Mouse (Mus musculus) heart, postnatal 0 days (tissue): ENCODE measurements around the gene D10Jhu81e. TPM values are rescaled to one million over a fixed set of nuclear protein-coding genes. Genes with fewer than 3 reads are reported as not detected.
"Not testable (repeated sequence)": the region's sequence is repeated elsewhere in the genome, so short reads cannot be mapped to it uniquely, and the experiment has no call there.

ENCODE experiments used
- ATAC-seq: fragments of 200-750 bp; cut with Nextera tagmentation; 2 replicates; pipeline ENCODE4 v1.8.0; 2017; ENCODE audit warnings: low read depth, moderate number of reproducible peaks, moderate library complexity; ENCODE audit not compliant: insufficient read depth
- DNase-seq: peaks from one replicate; pipeline ENCODE4 v3.0.0-alpha.2; 2016; ENCODE audit warnings: low spot score
- H3K27ac ChIP-seq: fragments of 300-500 bp; sonication (generic); 2 replicates; pipeline ENCODE4 v1.5.1; 2014; ENCODE audit warnings: low read depth, mild to moderate bottlenecking
- H3K27me3 ChIP-seq: fragments of 300-500 bp; sonication (generic); 2 replicates; pipeline ENCODE4 v1.6.1; 2014; ENCODE audit warnings: low read length, mixed read lengths; ENCODE audit not compliant: control insufficient read depth, insufficient read depth
- H3K36me3 ChIP-seq: fragments of 300-500 bp; sonication (generic); replicated peaks from 2 replicates; pipeline ENCODE4 v1.6.1; 2014; ENCODE audit warnings: low read length, mixed read lengths; ENCODE audit not compliant: control insufficient read depth, insufficient read depth
- H3K4me1 ChIP-seq: fragments of 300-500 bp; sonication (generic); 2 replicates; pipeline ENCODE4 v1.6.1; 2014; ENCODE audit warnings: antibody characterized with exemption; ENCODE audit not compliant: control insufficient read depth, insufficient read depth
- H3K4me2 ChIP-seq: fragments of 300-500 bp; sonication (generic); 2 replicates; pipeline ENCODE4 v1.6.1; 2014; ENCODE audit warnings: low read depth, mild to moderate bottlenecking, low read length, moderate library complexity
- H3K4me3 ChIP-seq: fragments of 300-500 bp; sonication (generic); 2 replicates; pipeline ENCODE4 v1.5.1; 2014; ENCODE audit warnings: low read depth, low read length
- H3K9ac ChIP-seq: fragments of 300-500 bp; sonication (generic); replicated peaks from 2 replicates; pipeline ENCODE4 v1.6.1; 2014; ENCODE audit warnings: low read depth, low read length, mixed read lengths
- H3K9me3 ChIP-seq: fragments of 300-500 bp; sonication (generic); replicated peaks from 2 replicates; pipeline ENCODE4 v1.6.1; 2016; ENCODE audit warnings: low read length; ENCODE audit not compliant: control insufficient read depth
- CTCF ChIP-seq: IDR thresholded peaks from 2 replicates; pipeline ENCODE4 v1.5.1; 2016; ENCODE audit warnings: antibody characterized with exemption, control low read depth, low read depth
- EP300 ChIP-seq: IDR thresholded peaks from 2 replicates; pipeline ENCODE4 v1.6.1; 2016; ENCODE audit warnings: antibody characterized with exemption, low read depth
- WGBS: fragments of 180-500 bp; shearing (Covaris S2); extraction: QIAGEN DNeasy Blood & Tissue Kit; methylation state at CpG from one replicate; pipeline ENCODE4 v1.1.7; 2014; 5-methylcytosine and 5-hydroxymethylcytosine counted together
- polyA plus RNA-seq: library from polyadenylated mRNA; unstranded; fragments of >200 nt; fragmentation: Nextera tagmentation; extraction: Ambion mirVana; gene quantifications from 2 replicates; pipeline ENCODE4 v1.2.1, GENCODE M21; 2015
- total RNA-seq: library from RNA; depleted of rRNA; stranded (reverse); fragments of >200 nt; gene quantifications from 2 replicates; pipeline ENCODE4 v1.2.3, GENCODE M21; 2014; ENCODE audit warnings: low replicate concordance

Gene D10Jhu81e
- total and polyA plus RNA-seq, 2 experiments from 2014 or later = 87.9 to 442 TPM

DNA sequence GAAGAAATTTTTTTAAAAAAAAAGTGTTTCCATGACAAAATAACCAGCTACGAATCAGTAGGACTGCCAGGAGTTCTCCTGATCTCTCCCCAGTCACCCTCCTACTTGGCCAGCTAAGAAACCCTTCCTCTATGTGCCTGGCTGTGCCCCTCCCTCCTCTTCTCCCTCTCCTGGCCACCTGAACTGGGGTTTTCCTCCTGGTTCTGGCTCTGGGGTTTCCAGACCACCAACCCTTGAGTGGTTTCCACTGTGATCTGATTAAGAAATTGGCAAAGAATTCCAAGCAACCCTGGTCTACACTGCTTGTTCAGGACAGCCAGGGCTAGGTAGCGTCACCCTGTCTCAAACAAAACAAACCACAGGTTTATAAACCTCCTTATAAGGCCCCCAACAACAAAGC, 40.9 kb downstream of the D10Jhu81e start:
- Histone ChIP-seq H3K36me3 (no peaks in the 10 kb centered on the region), H3K4me2 (no peak overlapping the region), H3K9me3 (no peaks in the 10 kb centered on the region), H3K27ac (no peak overlapping the region), H3K4me1 (no peaks in the 10 kb centered on the region), H3K4me3 (no peak overlapping the region), H3K27me3 (0 out of 2 replicates have a peak, but pooled peaks cover 5% of the 10 kb centered on the region), H3K9ac (no peak overlapping the region)
- no peak for DNase-seq
- WGBS = 73% methylated on average over 2 of the region's 2 CpGs
- TF ChIP-seq EP300 = no peak
- no peak for TF ChIP-seq CTCF
- no peak for ATAC-seq

DNA sequence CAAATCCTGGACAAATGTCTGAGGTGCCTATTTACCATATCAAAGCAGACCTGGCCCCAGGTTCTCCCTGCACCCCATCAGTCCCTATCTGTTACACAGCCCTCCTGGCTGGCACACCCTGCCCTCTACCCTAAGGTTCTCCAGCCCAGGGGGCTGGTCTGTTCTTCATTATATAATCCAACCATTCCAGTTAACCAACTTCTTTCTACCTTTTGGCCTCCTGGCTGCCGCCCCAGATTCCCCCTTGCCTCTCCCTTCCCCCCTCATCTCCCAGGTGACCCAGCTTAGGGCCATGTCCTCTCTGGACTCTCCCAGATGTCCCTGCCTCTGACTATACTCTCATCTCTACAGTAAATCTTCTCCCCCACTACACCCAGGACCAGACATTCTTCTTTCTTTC, 41.7 kb downstream of the D10Jhu81e start:
- DNase-seq = no peak
- Histone ChIP-seq H3K4me2 (no peak overlapping the region), H3K9ac (no peak overlapping the region), H3K9me3 (no peaks in the 10 kb centered on the region), H3K27ac (no peak overlapping the region), H3K36me3 (no peaks in the 10 kb centered on the region), H3K4me3 (no peak overlapping the region), H3K4me1 (no peaks in the 10 kb centered on the region), H3K27me3 (0 out of 2 replicates have a peak, but pooled peaks cover 5% of the 10 kb centered on the region)
- 63% methylated on average over 1 of the region's 1 CpGs for WGBS
- no peak for ATAC-seq
- TF ChIP-seq EP300 (no peak), CTCF (no peak)

DNA sequence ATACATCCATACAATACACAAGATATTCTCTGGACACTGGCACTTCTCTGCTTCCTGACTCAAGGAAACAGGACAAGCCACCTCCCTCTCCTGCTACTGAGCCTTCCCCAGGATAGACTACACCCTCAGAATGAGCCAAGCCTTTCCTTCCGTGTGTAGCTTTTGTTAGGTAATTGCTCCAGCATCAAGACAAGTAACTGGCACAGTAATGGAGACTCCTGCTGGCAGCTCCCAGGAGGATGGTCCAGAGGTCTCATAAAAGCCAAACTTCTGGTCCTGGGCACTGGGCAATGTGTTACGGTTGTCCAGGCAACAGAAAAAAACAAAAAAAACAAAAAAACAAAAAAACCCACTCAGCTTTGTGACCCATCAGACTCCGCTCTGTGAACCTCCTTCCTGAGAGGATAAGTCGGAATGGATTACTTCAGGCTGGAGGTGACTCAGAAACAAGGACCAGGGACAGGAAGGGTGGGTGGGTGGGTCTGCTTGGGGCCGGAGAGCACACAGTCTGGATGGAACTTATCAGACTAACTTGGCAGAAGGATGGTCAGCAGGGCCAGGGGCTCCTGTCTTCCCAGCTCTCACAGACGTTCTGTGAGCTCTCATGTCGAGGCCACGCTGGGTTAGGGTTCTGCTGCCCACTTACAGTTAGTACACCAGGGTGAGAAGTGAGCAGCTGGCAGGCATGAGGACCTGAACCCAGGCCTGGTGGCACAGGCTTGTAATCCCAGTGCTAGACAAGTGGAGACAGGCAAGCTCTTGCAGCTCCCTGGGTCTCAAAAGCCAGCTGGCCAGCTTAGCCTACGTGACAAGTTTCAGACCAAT, 42.3 kb downstream of the D10Jhu81e start:
- Histone ChIP-seq H3K4me2 (no peak overlapping the region), H3K36me3 (no peaks in the 10 kb centered on the region), H3K27me3 (0 out of 2 replicates have a peak, but pooled peaks cover 5% of the 10 kb centered on the region), H3K9me3 (no peaks in the 10 kb centered on the region), H3K27ac (no peak overlapping the region), H3K4me1 (no peaks in the 10 kb centered on the region), H3K9ac (no peak overlapping the region), H3K4me3 (no peak overlapping the region)
- ATAC-seq (peak; percentile 70), DNase-seq (peak; percentile 41)
- WGBS = 49% methylated on average over 9 of the region's 9 CpGs
- no peak for TF ChIP-seq EP300
- no peak for TF ChIP-seq CTCF

DNA sequence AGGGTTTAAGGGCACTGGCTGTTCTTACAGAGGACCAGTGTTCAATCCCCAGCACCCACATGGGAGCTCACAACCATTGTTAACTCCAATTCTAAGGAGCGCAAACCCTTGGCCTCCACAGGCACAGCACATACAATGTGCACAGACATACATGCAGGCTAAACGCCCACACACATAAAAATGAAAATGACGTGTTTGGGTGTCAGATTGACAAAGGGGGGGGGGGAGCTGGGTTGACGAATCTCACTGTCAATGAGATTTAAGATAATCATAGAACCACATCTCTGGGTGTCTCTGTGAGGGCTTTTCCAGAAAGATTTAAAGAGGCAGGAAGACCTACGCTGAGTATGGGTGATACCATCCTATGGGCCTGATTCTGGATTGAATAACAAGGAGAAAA, 43.3 kb downstream of the D10Jhu81e start:
- H3K4me3 ChIP-seq = no peak overlapping the region

DNA sequence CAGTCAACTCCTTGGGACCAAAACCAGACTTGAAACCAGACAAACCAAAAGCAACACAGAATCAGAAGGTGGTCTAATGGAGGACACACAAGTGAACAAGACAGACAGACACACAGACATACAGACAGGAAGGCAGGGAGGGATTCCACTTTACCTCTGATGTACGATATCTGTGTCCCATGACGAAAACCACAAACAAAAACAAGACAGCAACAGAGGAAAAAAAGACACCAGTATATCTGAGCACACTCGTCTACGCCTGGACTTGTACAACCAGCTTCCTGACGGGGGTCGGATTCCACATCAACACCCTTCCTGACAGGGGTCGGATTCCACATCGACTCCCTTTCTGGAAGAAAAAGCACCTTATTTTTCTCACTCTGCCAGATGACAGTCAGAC, 44.5 kb downstream of the D10Jhu81e start:
- H3K9me3 ChIP-seq, ATAC-seq, H3K36me3 ChIP-seq, H3K9ac ChIP-seq, H3K4me1 ChIP-seq, H3K27me3 ChIP-seq, DNase-seq, H3K27ac ChIP-seq, H3K4me3 ChIP-seq, H3K4me2 ChIP-seq: not testable (repeated sequence)
- 49% methylated on average over 8 of the region's 8 CpGs for WGBS

More for the DNA sequence above, 43.3 kb downstream of the D10Jhu81e start:
- 89% methylated on average over 5 of the region's 5 CpGs for WGBS
- Histone ChIP-seq H3K27me3 (0 out of 2 replicates have a peak, but pooled peaks cover 5% of the 10 kb centered on the region), H3K9me3 (no peaks in the 10 kb centered on the region), H3K27ac (no peak overlapping the region), H3K4me2 (no peak overlapping the region), H3K36me3 (no peaks in the 10 kb centered on the region), H3K4me1 (no peaks in the 10 kb centered on the region), H3K9ac (no peak overlapping the region)
- TF ChIP-seq CTCF (no peak), EP300 (no peak)
- ATAC-seq (no peak), DNase-seq (no peak)

DNA sequence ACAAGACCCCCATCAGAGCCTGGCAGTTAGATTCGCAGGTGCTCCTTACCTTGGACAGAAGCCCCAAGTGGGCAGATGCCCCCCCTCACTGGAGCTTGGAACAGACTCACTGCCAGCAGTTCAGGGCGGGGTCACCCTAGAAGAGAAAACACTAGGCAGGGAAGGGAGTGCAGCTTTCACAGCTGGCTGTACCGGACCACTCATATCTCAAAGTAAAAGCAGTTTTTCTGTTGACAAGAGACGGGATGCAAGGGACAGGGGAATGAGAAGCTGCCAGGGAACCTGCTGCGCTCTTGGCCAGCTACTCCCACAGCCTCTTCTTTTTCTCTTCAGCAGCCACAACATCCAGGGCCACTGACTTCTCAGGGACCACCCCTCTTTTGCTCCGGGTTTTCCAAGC, 45.4 kb downstream of the D10Jhu81e start:
- not testable (repeated sequence) for H3K9ac ChIP-seq, DNase-seq, H3K27ac ChIP-seq, H3K36me3 ChIP-seq, H3K27me3 ChIP-seq, ATAC-seq, H3K4me3 ChIP-seq, H3K9me3 ChIP-seq, H3K4me1 ChIP-seq, H3K4me2 ChIP-seq
- WGBS = 24% methylated on average over 6 of the region's 6 CpGs
